Mouse (Mus musculus): ENCODE results near the gene Irgc1. TPM values are rescaled to one million over a fixed set of nuclear protein-coding genes. Genes with fewer than 3 reads are reported as not detected.
"Not testable (repeated sequence)": the region's sequence is repeated elsewhere in the genome, so short reads cannot be mapped to it uniquely, and the experiment has no call there.

Gene Irgc1
- total RNA-seq, 2 experiments from 2014 or later: not detected

- intact Hi-C loops (cut with DNase I): no loop called here
Measured at GRCm38 (mm10) chr7:24410123-24410522, 42.0 kb downstream of the Irgc1 start.

GRCm38 (mm10) chr7:24408186-24408585, 43.9 kb downstream of the Irgc1 start:
- intact Hi-C loops (cut with DNase I): no loop called here
- DNase-seq: no peak

More at GRCm38 (mm10) chr7:24410123-24410522, 42.0 kb downstream of the Irgc1 start:
- no peak for DNase-seq

- intact Hi-C loops (cut with DNase I): loop anchor here (2.0 kb wide), 2 partner anchors 42 to 70 kb away; no protein-coding TSS in a partner anchor
- DNase-seq: peak; percentile 65 to 81
Measured at GRCm38 (mm10) chr7:24406528-24407344, 45.4 kb downstream of the Irgc1 start.

- DNase-seq: no peak
- intact Hi-C loops (cut with DNase I): loop anchor here (2.0 kb wide), 2 partner anchors 41 to 69 kb away; no protein-coding TSS in a partner anchor
Measured at GRCm38 (mm10) chr7:24405649-24406048, 46.4 kb downstream of the Irgc1 start.

- intact Hi-C loops (cut with DNase I): loop anchor here (5.0 kb wide), 2 partner anchors 86 to 316 kb away; partner anchors contain the start of gene Zfp94
- no peak for DNase-seq
Measured at GRCm38 (mm10) chr7:24402851-24403250, 49.2 kb downstream of the Irgc1 start.

GRCm38 (mm10) chr7:24400489-24400888, 51.6 kb downstream of the Irgc1 start:
- intact Hi-C loops (cut with DNase I): loop anchor here (5.0 kb wide), 2 partner anchors 83 to 313 kb away; partner anchors contain the start of gene Zfp94
- not testable (repeated sequence) for DNase-seq

GRCm38 (mm10) chr7:24400082-24400452, 52.0 kb downstream of the Irgc1 start:
- DNase-seq: no peak
- intact Hi-C loops (cut with DNase I): loop anchor here (5.0 kb wide), 2 partner anchors 83 to 313 kb away; partner anchors contain the start of gene Zfp94

GRCm38 (mm10) chr7:24399256-24400081, 52.6 kb downstream of the Irgc1 start, which contains the start of gene Smg9:
Gene Smg9 (plus strand): TSS chr7:24399619.
- intact Hi-C loops (cut with DNase I): loop anchor here (5.0 kb wide), 2 partner anchors 82 to 312 kb away; partner anchors contain the start of gene Zfp94

GRCm38 (mm10) chr7:24398364-24398913, 53.7 kb downstream of the Irgc1 start:
- DNase-seq: no peak
- intact Hi-C loops (cut with DNase I): no loop called here

More at GRCm38 (mm10) chr7:24399256-24400081, 52.6 kb downstream of the Irgc1 start, which contains the start of gene Smg9:
- peak; percentile 97 for DNase-seq

- intact Hi-C loops (cut with DNase I): no loop called here
Measured at GRCm38 (mm10) chr7:24396832-24397231, 55.3 kb downstream of the Irgc1 start.

GRCm38 (mm10) chr7:24394475-24395161, 57.5 kb downstream of the Irgc1 start:
- intact Hi-C loops (cut with DNase I): no loop called here
- DNase-seq: no peak

More at GRCm38 (mm10) chr7:24396832-24397231, 55.3 kb downstream of the Irgc1 start:
- DNase-seq: no peak

- no peak for DNase-seq
Measured at GRCm38 (mm10) chr7:24394054-24394453, 58.0 kb downstream of the Irgc1 start.

GRCm38 (mm10) chr7:24391687-24392086, 60.4 kb downstream of the Irgc1 start:
- intact Hi-C loops (cut with DNase I): no loop called here
- no peak for DNase-seq

More at GRCm38 (mm10) chr7:24394054-24394453, 58.0 kb downstream of the Irgc1 start:
- intact Hi-C loops (cut with DNase I): no loop called here

GRCm38 (mm10) chr7:24391077-24391476, 61.0 kb downstream of the Irgc1 start:
- DNase-seq: no peak
- intact Hi-C loops (cut with DNase I): no loop called here

- intact Hi-C loops (cut with DNase I): no loop called here
Measured at GRCm38 (mm10) chr7:24390512-24390911, 61.6 kb downstream of the Irgc1 start.

GRCm38 (mm10) chr7:24389516-24390187, 62.4 kb downstream of the Irgc1 start:
- intact Hi-C loops (cut with DNase I): loop anchor here (5.0 kb wide), 1 partner anchor 422 kb away; no protein-coding TSS in a partner anchor
- DNase-seq: no peak

More at GRCm38 (mm10) chr7:24390512-24390911, 61.6 kb downstream of the Irgc1 start:
- DNase-seq: no peak

GRCm38 (mm10) chr7:24387059-24387556, 65.0 kb downstream of the Irgc1 start:
- intact Hi-C loops (cut with DNase I): loop anchor here (5.0 kb wide), 1 partner anchor 420 kb away; no protein-coding TSS in a partner anchor
- DNase-seq: peak; percentile 25 to 33

GRCm38 (mm10) chr7:24384827-24385226, 67.3 kb downstream of the Irgc1 start:
- peak; percentile 72 to 76 for DNase-seq
- intact Hi-C loops (cut with DNase I): loop anchor here (1.0 to 5.0 kb wide), 3 partner anchors 20 to 418 kb away; no protein-coding TSS in a partner anchor

- DNase-seq: no peak
- intact Hi-C loops (cut with DNase I): no loop called here
Measured at GRCm38 (mm10) chr7:24384070-24384469, 68.0 kb downstream of the Irgc1 start.
